Mouse (Mus musculus) MEL (cell line): Measurements from ENCODE around the gene Btbd16. TPM values are rescaled to one million over a fixed set of nuclear protein-coding genes. Genes with fewer than 3 reads are reported as not detected.

Experiments used
- DNase-seq: peaks from one replicate; pipeline ENCODE4 v3.0.0; 2011; ENCODE audit warnings: low read depth, low spot score
- H3K27ac ChIP-seq: 2 replicates; pipeline ENCODE4 v1.5.1; 2012; ENCODE audit warnings: low read depth, mild to moderate bottlenecking, control low read depth, low read length, moderate library complexity; ENCODE audit not compliant: control insufficient read depth
- H3K27me3 ChIP-seq, 2 experiments: fragments of 150-350 bp in 1 of 2; sonication (generic) in 1 of 2; 2 replicates each; pipeline ENCODE4 v1.6.1; 2012; ENCODE audit warnings: low read length in 2 of 2, mild to moderate bottlenecking in 2 of 2, improper control_type of control experiment in 1 of 2, moderate library complexity in 1 of 2; ENCODE audit not compliant: insufficient read depth in 2 of 2, control insufficient read depth in 1 of 2
- H3K36me3 ChIP-seq, 2 experiments: 2 replicates each; pipeline ENCODE4 v1.6.1; 2012 to 2014; ENCODE audit warnings: low read length in 2 of 2, improper control_type of control experiment in 1 of 2, inconsistent platforms in 1 of 2, mild to moderate bottlenecking in 1 of 2; ENCODE audit not compliant: insufficient read depth in 2 of 2, control insufficient read depth in 1 of 2
- H3K4me1 ChIP-seq, 2 experiments: fragments of 150-350 bp in 1 of 2; sonication (generic) in 1 of 2; 2 replicates each; pipeline ENCODE4 v1.6.1; 2012; ENCODE audit warnings: low read length in 2 of 2, improper control_type of control experiment in 1 of 2, mild to moderate bottlenecking in 1 of 2; ENCODE audit not compliant: insufficient read depth in 2 of 2, control insufficient read depth in 1 of 2
- H3K4me3 ChIP-seq, 2 experiments: fragments of 150-350 bp in 1 of 2; sonication (generic) in 1 of 2; 2 replicates each; pipeline ENCODE4 v1.5.1; 2012; ENCODE audit warnings: low read depth in 2 of 2, low read length in 2 of 2, mild to moderate bottlenecking in 2 of 2, moderate library complexity in 2 of 2, control low read depth in 1 of 2, improper control_type of control experiment in 1 of 2; ENCODE audit not compliant: control insufficient read depth in 1 of 2, insufficient read depth in 1 of 2
- H3K79me2 ChIP-seq: 2 replicates; pipeline ENCODE4 v1.6.1; 2012; ENCODE audit warnings: mild to moderate bottlenecking, low read length, moderate library complexity; ENCODE audit not compliant: control insufficient read depth, poor library complexity, insufficient read depth
- H3K9ac ChIP-seq: 2 replicates; pipeline ENCODE4 v1.6.1; 2012; ENCODE audit warnings: low read depth, mild to moderate bottlenecking, control low read depth, low read length, moderate library complexity; ENCODE audit not compliant: control insufficient read depth, poor library complexity, severe bottlenecking
- H3K9me3 ChIP-seq: fragments of 150-350 bp; sonication (generic); replicated peaks from 2 replicates; pipeline ENCODE4 v1.6.1; 2012; ENCODE audit warnings: mild to moderate bottlenecking, low read length, improper control_type of control experiment, moderate library complexity; ENCODE audit not compliant: insufficient read depth
- BHLHE40 ChIP-seq: IDR thresholded peaks from 2 replicates; pipeline ENCODE4 v1.6.1; 2012; ENCODE audit warnings: low read depth, mild to moderate bottlenecking, inconsistent platforms, low read length, improper control_type of control experiment, borderline replicate concordance
- CHD1 ChIP-seq: IDR thresholded peaks from 2 replicates; pipeline ENCODE4 v1.6.1; 2012; ENCODE audit warnings: low read depth, mild to moderate bottlenecking, inconsistent platforms, low read length, improper control_type of control experiment
- E2F4 ChIP-seq: IDR thresholded peaks from 2 replicates; pipeline ENCODE4 v1.6.1; 2011; ENCODE audit warnings: low read depth, low read length, improper control_type of control experiment, borderline replicate concordance
- ELF1 ChIP-seq: IDR thresholded peaks from 2 replicates; pipeline ENCODE4 v1.6.1; 2014; ENCODE audit warnings: low read depth, mild to moderate bottlenecking, inconsistent platforms, low read length, improper control_type of control experiment, moderate library complexity
- EP300 ChIP-seq, 2 experiments: IDR thresholded peaks; 2 replicates each; pipeline ENCODE4 v1.6.1; 2011; ENCODE audit warnings: improper control_type of control experiment in 2 of 2, low read length in 2 of 2, low read depth in 1 of 2, mild to moderate bottlenecking in 1 of 2
- GABPA ChIP-seq: IDR thresholded peaks from 2 replicates; pipeline ENCODE4 v1.6.1; 2012; ENCODE audit warnings: low read depth, mild to moderate bottlenecking, inconsistent platforms, low read length, improper control_type of control experiment, moderate library complexity
- GATA1 ChIP-seq: IDR thresholded peaks from 2 replicates; pipeline ENCODE4 v1.6.1; 2011; ENCODE audit warnings: low read depth, low read length, improper control_type of control experiment
- HCFC1 ChIP-seq: IDR thresholded peaks from 2 replicates; pipeline ENCODE4 v1.6.1; 2012; ENCODE audit warnings: low read depth, mild to moderate bottlenecking, inconsistent platforms, low read length, improper control_type of control experiment, moderate library complexity
- JUND ChIP-seq: IDR thresholded peaks from 2 replicates; pipeline ENCODE4 v1.6.1; 2011; ENCODE audit warnings: low read depth, mild to moderate bottlenecking, improper control_type of control experiment, low read length
- MAFK ChIP-seq: IDR thresholded peaks from 2 replicates; pipeline ENCODE4 v1.6.1; 2011; ENCODE audit warnings: low read depth, mild to moderate bottlenecking, low read length, improper control_type of control experiment, borderline replicate concordance
- MAZ ChIP-seq: IDR thresholded peaks from 2 replicates; pipeline ENCODE4 v1.6.1; 2012; ENCODE audit warnings: low read depth, mild to moderate bottlenecking, inconsistent platforms, low read length, improper control_type of control experiment
- MEF2A ChIP-seq: IDR thresholded peaks from 2 replicates; pipeline ENCODE4 v1.6.1; 2014; ENCODE audit warnings: low read depth, mild to moderate bottlenecking, inconsistent platforms, low read length, improper control_type of control experiment; ENCODE audit not compliant: poor library complexity, insufficient replicate concordance, severe bottlenecking; ENCODE audit errors: extremely low read depth
- MXI1 ChIP-seq: IDR thresholded peaks from 2 replicates; pipeline ENCODE4 v1.6.1; 2011; ENCODE audit warnings: mild to moderate bottlenecking, low read depth, low read length, improper control_type of control experiment
- POLR2A ChIP-seq, 2 experiments: IDR thresholded peaks; 2 replicates each; pipeline ENCODE4 v1.6.1; 2011 to 2012; ENCODE audit warnings: low read length in 2 of 2, mild to moderate bottlenecking in 2 of 2, control low read depth in 1 of 2, improper control_type of control experiment in 1 of 2, low read depth in 1 of 2, moderate library complexity in 1 of 2; ENCODE audit not compliant: control insufficient read depth in 1 of 2, insufficient read depth in 1 of 2, poor library complexity in 1 of 2
- RAD21 ChIP-seq: IDR thresholded peaks from 2 replicates; pipeline ENCODE4 v1.6.1; 2011; ENCODE audit warnings: mild to moderate bottlenecking, low read depth, low read length, improper control_type of control experiment
- RCOR1 ChIP-seq: IDR thresholded peaks from 2 replicates; pipeline ENCODE4 v1.6.1; 2012; ENCODE audit warnings: low read depth, mild to moderate bottlenecking, inconsistent platforms, low read length, improper control_type of control experiment
- SIN3A ChIP-seq: IDR thresholded peaks from 2 replicates; pipeline ENCODE4 v1.6.1; 2012; ENCODE audit warnings: low read length, improper control_type of control experiment, inconsistent platforms
- TBP ChIP-seq: IDR thresholded peaks from 2 replicates; pipeline ENCODE4 v1.8.0; 2011; ENCODE audit warnings: low read depth, low read length, improper control_type of control experiment
- USF2 ChIP-seq, 2 experiments: IDR thresholded peaks; 2 replicates each; pipeline ENCODE4 v1.6.1; 2011 to 2012; ENCODE audit warnings: improper control_type of control experiment in 2 of 2, low read length in 2 of 2, borderline replicate concordance in 1 of 2, inconsistent platforms in 1 of 2, low read depth in 1 of 2, mild to moderate bottlenecking in 1 of 2; ENCODE audit not compliant: insufficient read depth in 1 of 2
- ZKSCAN1 ChIP-seq: IDR thresholded peaks from 2 replicates; pipeline ENCODE4 v1.6.1; 2012; ENCODE audit warnings: low read depth, mild to moderate bottlenecking, inconsistent platforms, low read length, improper control_type of control experiment, moderate library complexity
- ZMIZ1 ChIP-seq: IDR thresholded peaks from 2 replicates; pipeline ENCODE4 v1.6.1; 2012; ENCODE audit warnings: low read depth, mild to moderate bottlenecking, inconsistent platforms, low read length, improper control_type of control experiment, moderate library complexity
- ZNF384 ChIP-seq: IDR thresholded peaks from 2 replicates; pipeline ENCODE4 v1.6.1; 2012; ENCODE audit warnings: low read depth, mild to moderate bottlenecking, inconsistent platforms, low read length, improper control_type of control experiment
- polyA plus RNA-seq, 2 experiments: library from polyadenylated mRNA; stranded (reverse) in 1 of 2; unstranded in 1 of 2; fragments of >175 nt in 1 of 2; fragments of >200 nt in 1 of 2; gene quantifications; 2 replicates each; pipeline versions ENCODE4 v1.2.1 to v1.2.4; 2012; ENCODE audit warnings: low replicate concordance in 2 of 2, low read depth in 1 of 2; ENCODE audit not compliant: insufficient read length in 2 of 2, insufficient read depth in 1 of 2, missing spikeins in 1 of 2
- total RNA-seq: library from RNA; depleted of rRNA; stranded (reverse); fragments of 300-350 nt; gene quantifications from 2 replicates; pipeline ENCODE4 v1.2.3, GENCODE M21; 2012

The Btbd16 gene
- total and polyA plus RNA-seq, 3 experiments: 0.71 to 0.89 TPM; not detected in 1

DNA sequence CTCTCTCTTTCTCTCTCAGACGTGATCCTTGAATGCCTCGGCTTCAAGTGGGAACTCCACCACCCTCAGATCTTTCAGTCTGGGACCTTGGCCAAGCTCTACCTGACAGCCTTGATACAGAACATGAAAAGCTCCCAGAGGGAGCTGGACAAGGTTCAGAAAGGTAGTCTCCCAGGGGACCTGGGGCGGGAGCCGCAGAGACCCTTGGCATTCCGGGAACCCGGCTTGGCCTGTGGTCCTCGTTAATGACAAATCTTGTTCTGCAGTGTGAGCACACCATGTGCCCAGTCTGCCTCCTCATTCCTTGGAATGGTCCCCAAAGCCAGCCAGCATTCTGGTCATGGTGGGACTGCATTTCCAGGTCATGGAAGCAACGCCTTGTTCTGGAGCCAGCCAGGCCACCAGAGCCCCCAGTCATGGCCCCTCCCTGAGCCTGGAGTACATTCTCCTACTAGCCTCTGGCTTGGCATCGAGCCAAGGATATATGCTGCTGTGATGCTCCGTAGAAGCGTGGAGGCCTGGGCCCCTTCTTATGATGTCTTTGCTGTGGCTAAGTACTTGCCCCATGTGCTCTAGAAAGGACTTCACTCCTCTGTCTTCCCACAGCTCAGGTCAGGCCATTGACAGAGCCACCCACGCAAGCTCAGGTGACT, 12.2 kb downstream of the Btbd16 start:
- no peaks in the 10 kb centered on the region for H3K36me3 ChIP-seq
- no peak overlapping the region for H3K9ac ChIP-seq
- H3K4me1 ChIP-seq: no peaks in the 10 kb centered on the region
- no peak for DNase-seq
- H3K79me2 ChIP-seq: no peaks in the 10 kb centered on the region
- TF ChIP-seq SIN3A (no peak), ELF1 (no peak), TBP (no peak), MXI1 (no peak), E2F4 (no peak), ZNF384 (no peak), USF2 (IDR thresholded peaks at IDR 0.05; ENCODE audit: borderline replicate concordance in 1 of 2, insufficient read depth in 1 of 2, low read depth in 1 of 2, low read length in 2 of 2) (no peak)
- no peaks in the 10 kb centered on the region for H3K27me3 ChIP-seq
- no peak overlapping the region for H3K4me3 ChIP-seq
- no peaks in the 10 kb centered on the region for H3K9me3 ChIP-seq
- no peak overlapping the region for H3K27ac ChIP-seq

DNA sequence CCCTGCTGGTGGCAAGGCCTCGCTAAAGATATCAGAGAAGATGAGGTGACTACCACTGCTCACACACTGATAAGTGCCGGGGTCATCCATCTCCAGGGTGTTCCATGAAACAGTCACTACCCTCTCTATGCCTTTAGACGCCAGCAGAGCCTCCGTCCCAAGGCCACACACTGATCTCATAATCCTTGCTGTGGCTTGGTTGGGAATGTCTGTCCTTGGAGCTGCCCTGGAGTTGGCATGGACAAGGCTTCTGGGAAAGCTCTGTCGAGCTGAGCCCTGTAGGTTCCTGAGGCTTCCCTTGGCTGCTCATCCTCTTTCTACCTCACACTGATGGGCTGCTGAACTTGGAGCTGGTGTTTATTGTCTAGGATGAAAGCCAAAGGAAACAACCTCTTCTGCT, 12.8 kb downstream of the Btbd16 start:
- no peaks in the 10 kb centered on the region for H3K79me2 ChIP-seq
- no peaks in the 10 kb centered on the region for H3K9me3 ChIP-seq
- no peak for DNase-seq
- no peaks in the 10 kb centered on the region for H3K4me1 ChIP-seq
- no peak for TF ChIP-seq CHD1
- TF ChIP-seq RAD21: no peak
- TF ChIP-seq POLR2A (IDR thresholded peaks at IDR 0.05; ENCODE audit: control insufficient read depth in 1 of 2, insufficient read depth in 1 of 2, low read depth in 1 of 2, low read length in 2 of 2, poor library complexity in 1 of 2): no peak
- no peak for TF ChIP-seq ZMIZ1
- no peak for TF ChIP-seq RCOR1
- TF ChIP-seq GATA1: no peak
- TF ChIP-seq EP300 (IDR thresholded peaks at IDR 0.05; ENCODE audit: low read depth in 1 of 2, low read length in 2 of 2): no peak
- no peak overlapping the region for H3K9ac ChIP-seq
- no peak overlapping the region for H3K4me3 ChIP-seq
- no peak overlapping the region for H3K27ac ChIP-seq
- no peaks in the 10 kb centered on the region for H3K36me3 ChIP-seq
- H3K27me3 ChIP-seq: no peaks in the 10 kb centered on the region

DNA sequence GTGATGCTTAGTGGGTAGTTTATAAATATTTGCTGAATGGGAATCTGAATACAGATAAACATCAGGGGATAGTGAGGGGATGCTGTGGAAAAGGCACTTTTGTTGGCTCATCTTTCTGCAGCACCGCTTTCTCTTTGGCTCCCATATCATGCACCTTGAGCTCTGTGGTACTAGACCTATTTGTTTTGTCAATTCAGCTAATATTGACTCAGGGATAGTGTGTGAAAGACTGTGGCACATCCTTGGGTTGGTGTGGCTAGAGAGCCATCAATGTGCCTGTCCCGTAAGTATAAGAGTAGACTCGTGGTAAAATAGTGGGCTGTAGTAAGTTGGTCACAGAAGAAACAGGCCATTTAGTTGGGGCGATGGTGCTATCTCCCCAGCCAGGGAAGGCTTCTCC, 13.7 kb downstream of the Btbd16 start:
- TF ChIP-seq EP300 (IDR thresholded peaks at IDR 0.05; ENCODE audit: low read depth in 1 of 2, low read length in 2 of 2) (no peak), CHD1 (no peak), E2F4 (no peak), MEF2A (no peak), ZKSCAN1 (no peak), MAFK (no peak), ELF1 (no peak), MAZ (no peak), GABPA (no peak), JUND (no peak), BHLHE40 (no peak), POLR2A (IDR thresholded peaks at IDR 0.05; ENCODE audit: control insufficient read depth in 1 of 2, insufficient read depth in 1 of 2, low read depth in 1 of 2, low read length in 2 of 2, poor library complexity in 1 of 2) (no peak), HCFC1 (no peak)
- Histone ChIP-seq H3K36me3 (no peaks in the 10 kb centered on the region), H3K4me3 (no peak overlapping the region), H3K27me3 (no peaks in the 10 kb centered on the region), H3K79me2 (no peaks in the 10 kb centered on the region), H3K27ac (no peak overlapping the region), H3K9ac (no peak overlapping the region), H3K9me3 (no peaks in the 10 kb centered on the region), H3K4me1 (no peaks in the 10 kb centered on the region)
- DNase-seq: no peak
